Mouse (Mus musculus): ENCODE data around the gene Zdhhc22.

Zdhhc22 gene

DNA sequence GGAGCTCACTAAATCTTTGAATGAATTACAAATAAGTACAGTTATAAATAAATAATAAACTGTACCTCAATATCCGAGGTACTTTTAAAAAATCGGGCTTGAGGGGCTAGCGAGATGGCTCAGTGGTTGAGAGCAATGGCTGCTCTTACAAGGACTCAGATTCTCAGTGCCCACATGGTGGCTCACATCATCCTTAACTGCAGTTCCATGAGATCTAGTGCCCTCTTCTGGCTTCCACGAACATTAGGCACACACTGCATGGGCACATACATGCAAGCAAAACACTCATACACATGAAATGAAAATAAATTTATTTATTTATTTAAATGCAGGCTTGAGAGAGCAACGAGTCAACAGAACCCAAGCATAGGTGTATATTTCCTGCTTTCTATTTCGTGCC, 5.7 kb upstream of the Zdhhc22 start:
- no peak for DNase-seq (ENCODE audit: low spot score)

DNA sequence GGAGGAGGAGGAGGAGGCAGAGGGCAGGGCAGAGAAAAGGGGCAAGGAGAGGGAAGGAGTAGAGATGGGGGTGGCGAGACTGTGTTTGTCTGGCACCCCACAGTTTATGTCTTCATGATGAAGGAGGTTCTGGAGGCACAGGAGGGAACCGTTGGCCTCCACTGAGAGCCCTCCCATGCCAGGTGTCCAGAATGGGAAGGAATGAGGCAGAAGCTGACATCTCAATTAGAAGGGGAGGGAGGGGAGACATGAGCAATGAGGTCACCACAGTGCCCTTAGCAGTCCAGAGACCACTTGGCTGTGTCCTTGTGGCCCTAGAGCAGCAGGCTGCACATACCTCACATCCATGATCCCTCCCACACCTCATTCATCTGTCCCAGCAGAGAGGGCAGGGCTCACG, 4.5 kb upstream of the Zdhhc22 start:
- DNase-seq (ENCODE audit: low spot score): no peak

DNA sequence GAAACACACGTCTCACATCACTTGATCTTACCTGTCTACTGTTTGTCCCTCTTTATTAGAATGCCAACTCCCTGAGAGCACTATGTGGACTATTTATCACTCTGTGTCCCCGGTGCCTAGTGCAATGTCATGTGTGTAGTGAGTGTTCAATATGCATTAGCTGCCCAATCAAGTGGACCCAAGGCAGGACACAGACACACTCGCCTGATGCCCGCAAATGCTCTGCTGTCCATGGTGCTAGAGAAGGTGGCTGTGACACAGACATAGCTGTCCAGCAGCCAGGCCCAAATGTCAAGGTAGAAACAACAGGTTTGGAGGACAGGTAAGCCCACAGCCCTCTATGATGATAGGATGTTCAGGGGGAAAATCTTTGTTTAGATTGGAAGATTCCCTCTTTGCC, 3.9 kb upstream of the Zdhhc22 start:
- no peak for DNase-seq (ENCODE audit: low spot score)

- DNase-seq (ENCODE audit: low spot score): no peak
These were observed 503 bp upstream of the Zdhhc22 start for GRCm38 (mm10) chr12:86990755-86991110.

DNA sequence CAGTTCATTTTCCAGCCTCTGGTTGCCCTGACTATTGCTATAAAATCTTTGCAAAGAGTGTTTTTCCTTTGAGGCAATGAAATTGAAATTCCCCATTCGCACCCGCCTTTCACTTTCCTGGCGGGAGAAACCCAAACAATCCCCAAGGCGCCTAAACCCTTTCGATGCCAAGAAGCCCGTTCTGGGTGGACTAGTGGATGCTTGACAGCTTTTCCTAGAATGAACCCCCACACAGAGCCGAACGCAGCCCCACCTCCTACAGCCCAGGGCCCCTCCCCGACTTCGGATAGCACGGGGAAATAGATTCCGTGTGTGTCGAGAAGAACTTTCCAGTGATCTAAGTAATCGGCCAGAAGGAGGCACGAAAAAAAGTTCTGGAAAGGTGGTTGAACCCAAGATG, 852 bp downstream of the Zdhhc22 start:
- no peak for DNase-seq (ENCODE audit: low spot score)

DNA sequence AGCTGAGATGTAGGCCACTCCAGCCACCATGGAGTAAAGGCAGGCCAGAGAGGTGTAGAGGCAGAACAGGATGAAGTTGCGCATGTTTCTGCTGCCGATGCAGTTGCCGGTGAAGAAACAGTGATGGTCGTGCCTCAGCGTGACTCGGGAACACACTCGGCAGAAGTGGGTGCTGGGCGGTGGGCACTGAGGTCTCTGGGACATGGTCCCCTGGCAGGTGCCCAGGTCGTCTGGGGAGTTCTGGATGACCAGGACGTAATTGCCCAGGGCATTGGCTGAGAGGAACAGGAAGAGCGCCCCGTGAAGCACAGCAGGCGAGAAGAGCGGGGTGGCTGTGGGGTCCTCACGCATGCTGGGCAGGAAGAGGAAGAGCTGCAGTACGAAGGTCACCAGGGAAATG, 2.0 kb downstream of the Zdhhc22 start:
- no peak for DNase-seq (ENCODE audit: low spot score)

GRCm38 (mm10) chr12:86986562-86986961, 3.7 kb downstream of the Zdhhc22 start:
- DNase-seq (ENCODE audit: low spot score): no peak

DNA sequence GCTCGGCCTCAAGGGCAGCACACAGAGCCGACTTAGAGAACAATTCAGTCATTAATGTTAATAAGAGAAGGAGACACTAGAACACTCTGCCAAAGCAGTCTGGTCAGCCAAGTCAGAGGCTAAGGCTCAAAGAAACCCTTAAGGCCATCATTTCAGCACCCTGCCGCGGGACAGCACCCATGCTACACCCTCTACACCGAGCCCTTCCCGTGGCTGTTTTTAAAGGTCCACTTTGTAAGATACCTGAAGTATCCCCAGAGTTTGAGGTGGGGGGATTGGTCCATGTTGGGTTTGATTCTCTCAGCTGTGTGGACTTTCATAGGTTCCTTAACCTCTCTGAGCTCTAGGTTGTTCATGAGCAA, 6.1 kb downstream of the Zdhhc22 start:
- DNase-seq (ENCODE audit: low spot score): no peak

- DNase-seq (ENCODE audit: low spot score): no peak
These were observed 6.6 kb downstream of the Zdhhc22 start for GRCm38 (mm10) chr12:86983470-86984193.

- no peak for DNase-seq (ENCODE audit: low spot score)
These were observed 9.1 kb downstream of the Zdhhc22 start for GRCm38 (mm10) chr12:86981180-86981579.

DNA sequence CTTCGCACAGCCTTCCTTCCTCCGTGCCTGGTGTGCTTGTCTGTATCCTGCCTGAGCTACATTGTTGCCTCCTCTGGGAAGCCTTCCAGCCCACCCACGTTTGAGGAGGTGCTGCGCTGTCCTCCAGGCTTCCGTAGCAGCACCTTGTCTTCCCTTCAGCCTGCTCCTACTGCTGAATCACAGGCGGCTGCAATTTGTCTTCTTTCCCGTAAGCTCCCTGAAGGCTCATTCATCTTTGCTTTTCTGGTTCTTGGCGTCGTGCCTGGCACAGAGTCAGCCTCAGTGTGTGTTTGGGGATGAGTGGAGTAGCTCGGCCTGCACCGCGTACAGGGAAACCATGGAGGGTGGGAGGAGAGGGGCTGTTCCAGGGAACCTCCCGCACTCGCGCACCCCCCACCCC, 12.4 kb downstream of the Zdhhc22 start:
- no peak for DNase-seq (ENCODE audit: low spot score)

DNA sequence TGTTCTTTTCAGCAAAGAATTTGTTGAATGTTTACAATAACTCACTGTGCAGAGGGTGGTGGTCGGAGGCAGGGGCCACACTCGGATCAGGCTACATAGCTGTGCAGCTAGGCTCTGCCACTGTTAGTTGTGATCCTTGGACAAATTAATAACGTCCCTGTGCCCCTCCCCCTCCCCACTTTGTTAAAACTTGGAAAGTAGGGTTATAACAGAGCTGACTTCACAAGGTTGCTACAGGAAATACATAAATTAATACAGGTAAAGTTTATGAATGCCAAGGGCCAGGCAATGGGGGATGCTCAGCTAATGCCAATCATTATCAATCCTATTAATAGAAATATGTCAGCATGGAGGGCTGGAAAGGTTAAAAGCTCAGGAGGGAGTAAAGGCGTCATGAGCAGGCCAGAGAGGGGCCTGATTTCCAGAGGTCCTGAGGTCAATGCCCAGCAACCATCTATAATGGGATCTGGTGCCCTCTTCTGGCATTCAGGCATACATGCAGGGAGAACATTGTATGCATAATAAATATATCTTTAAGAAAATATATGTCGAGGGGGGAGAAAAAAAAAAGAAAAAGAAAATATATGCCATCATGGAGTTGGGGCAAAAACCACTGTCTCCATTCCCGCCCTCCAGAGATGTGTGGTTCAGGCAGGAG, 13.6 kb downstream of the Zdhhc22 start:
- DNase-seq (ENCODE audit: low spot score): no peak

DNA sequence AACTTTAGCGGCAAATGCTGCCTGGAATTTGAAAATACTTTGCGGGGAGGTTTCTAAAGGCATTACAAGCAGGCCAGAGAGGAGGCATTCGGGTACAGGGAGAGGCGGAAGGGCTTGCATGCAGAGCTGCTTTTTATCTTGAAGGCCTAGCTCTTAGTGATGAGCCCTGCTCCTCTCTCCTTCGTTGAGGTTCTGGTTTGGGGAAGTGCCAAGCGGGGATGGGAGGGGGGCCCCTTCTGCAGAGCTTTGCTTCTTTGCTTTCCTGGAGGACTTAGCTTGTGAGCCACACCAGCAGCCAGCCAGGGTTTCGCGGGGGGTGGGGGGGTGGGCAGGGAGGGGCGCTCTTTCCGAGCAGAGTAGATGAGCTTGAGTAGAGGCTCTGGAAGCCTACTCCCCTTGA, 14.5 kb downstream of the Zdhhc22 start:
- no peak for DNase-seq (ENCODE audit: low spot score)

DNA sequence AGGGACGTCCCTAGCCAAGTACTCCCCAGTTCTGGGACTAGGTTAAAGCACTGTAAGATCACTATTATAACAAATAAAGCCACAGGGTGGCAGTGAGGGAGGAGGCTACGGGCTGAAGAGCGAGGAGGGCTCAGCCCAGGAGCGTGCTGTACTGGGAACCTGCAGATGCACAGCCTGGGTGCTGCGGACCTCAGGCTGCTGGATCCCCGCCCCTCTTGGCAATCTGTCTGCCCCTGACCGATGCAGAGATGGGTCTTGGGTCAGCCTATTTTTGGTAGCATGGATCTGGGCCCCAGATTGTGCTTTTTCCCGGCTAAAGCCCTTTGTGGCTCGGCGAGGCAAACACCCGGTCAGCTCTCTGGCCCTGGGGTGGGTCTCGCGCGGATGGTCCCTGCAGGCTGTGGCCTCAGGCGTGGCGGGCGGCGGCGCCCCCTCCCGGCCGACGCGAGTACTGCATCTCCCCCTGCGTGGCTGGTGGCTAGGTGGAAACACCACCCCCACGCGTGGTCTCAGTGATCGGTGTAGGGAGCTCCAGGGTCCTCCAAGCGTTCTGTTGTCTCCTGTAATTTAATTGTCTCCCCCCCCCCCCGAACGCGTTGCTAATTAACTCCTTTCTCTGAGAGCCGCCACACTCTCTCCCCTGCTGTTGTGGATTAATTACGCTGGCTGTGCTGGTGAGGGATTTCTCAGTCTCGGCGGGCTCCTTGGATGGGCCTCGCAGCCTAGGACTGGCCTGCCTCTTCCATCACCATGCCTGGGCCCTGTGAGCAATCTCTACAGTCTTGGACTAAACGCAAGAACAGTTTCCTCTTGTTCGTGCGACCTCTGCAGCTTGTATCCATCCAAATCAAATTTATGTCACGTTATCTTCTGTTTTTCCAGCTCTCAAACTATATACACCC, 15.6 kb downstream of the Zdhhc22 start:
- DNase-seq (ENCODE audit: low spot score): no peak

DNA sequence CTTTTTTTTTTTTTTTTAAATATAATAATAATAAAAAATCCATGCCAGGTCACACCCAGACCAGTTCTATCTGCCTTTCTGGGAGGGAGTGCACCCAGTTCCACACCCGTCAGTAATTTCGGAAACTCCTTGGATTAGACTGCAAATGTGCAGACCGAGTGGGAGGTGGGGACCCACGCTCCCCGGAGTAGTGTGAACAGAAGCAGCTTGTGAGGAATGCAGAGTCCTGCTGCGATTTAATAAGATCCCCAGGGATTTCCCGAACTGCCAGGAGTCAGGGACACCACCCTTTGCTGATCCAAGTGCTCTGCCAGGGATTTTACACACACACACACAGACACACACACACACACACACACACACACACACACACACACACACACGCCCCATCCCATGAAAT, 16.5 kb downstream of the Zdhhc22 start:
- DNase-seq (ENCODE audit: low spot score): no peak

GRCm38 (mm10) chr12:86973216-86973615, 17.0 kb downstream of the Zdhhc22 start:
- DNase-seq (ENCODE audit: low spot score): no peak

DNA sequence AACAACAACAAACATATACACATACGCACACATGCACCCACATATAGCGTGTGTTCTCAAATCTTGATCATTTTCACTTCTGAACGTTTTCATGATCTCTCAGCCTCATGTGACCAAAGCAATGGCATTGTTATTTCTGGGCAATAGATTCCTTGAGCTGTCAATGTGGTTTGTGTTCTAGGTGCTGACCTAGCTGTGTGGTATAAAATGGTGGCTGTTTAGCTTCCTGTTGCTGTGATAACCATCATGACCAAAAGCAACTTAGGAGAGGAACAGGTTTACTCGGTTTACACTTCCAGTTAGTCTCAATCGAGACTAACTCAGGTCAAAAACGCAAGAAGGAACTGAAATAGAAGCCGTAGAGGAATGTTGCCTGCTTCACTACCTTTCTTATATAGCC, 19.1 kb downstream of the Zdhhc22 start:
- no peak for DNase-seq (ENCODE audit: low spot score)

- no peak for DNase-seq (ENCODE audit: low spot score)
These were observed 21.0 kb downstream of the Zdhhc22 start for GRCm38 (mm10) chr12:86969220-86969601.

DNA sequence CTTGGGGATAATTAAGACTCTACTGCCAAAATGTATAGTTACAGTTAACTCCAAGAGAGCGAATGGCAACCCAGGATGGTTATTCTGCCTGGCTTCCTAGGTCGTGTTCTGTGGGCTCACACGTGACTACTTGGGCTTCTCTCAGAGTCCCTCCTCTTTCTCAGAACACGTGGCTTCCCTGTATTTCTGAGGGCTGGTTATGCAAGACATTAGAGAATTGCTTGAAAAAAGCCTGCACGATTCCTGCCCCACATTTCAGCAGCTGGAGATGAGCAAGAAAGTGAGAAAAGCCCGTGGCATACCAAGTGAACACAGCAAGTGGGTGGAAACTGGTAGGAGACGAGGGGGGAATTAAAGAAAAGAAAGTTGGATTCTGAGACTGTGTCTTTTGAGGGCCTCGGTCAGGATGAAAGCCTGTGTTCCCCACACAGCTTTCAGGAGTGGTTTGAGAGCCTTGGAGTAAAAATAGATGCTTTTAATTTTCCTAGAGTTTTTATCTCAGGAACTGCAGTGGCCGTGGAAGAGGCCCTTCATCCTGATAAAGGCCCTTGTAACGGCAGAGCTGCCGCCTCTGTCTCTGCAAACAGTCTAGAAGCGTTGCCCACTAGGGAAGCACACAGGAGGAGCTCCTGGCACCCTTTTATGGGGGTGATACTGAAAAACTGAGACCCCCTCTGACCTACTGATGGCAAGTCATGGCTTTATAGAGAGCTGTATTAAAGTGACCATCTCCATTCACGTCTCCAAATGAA, 21.6 kb downstream of the Zdhhc22 start:
- DNase-seq (ENCODE audit: low spot score): no peak

DNA sequence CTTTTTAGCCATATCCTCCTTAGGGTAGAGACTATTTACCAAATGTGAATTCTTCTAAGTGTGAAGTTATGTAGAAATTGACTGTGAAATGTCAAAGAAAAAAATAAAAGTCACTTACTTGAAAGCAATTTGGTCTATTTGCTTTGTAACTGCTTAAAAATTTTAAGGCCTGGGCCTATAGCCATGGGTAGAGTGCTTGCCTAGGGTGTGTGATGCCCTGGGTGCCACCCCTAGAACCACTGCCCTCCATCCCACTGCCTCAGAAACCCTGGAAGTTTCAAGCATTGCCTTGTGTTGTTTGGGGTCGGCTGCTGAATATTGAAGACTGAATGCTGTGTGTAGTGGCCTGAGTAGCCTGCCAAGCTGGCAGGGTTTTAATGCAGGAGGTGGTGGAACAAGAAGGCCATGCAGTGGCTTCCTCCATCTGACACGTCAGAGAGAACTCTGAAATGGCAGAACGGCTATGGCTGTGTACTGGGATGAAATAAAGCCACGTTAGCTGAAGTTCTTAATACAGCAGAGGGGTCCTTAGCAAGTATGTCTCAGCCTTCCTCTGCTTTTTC, 24.9 kb downstream of the Zdhhc22 start:
- DNase-seq (ENCODE audit: low spot score): no peak

DNA sequence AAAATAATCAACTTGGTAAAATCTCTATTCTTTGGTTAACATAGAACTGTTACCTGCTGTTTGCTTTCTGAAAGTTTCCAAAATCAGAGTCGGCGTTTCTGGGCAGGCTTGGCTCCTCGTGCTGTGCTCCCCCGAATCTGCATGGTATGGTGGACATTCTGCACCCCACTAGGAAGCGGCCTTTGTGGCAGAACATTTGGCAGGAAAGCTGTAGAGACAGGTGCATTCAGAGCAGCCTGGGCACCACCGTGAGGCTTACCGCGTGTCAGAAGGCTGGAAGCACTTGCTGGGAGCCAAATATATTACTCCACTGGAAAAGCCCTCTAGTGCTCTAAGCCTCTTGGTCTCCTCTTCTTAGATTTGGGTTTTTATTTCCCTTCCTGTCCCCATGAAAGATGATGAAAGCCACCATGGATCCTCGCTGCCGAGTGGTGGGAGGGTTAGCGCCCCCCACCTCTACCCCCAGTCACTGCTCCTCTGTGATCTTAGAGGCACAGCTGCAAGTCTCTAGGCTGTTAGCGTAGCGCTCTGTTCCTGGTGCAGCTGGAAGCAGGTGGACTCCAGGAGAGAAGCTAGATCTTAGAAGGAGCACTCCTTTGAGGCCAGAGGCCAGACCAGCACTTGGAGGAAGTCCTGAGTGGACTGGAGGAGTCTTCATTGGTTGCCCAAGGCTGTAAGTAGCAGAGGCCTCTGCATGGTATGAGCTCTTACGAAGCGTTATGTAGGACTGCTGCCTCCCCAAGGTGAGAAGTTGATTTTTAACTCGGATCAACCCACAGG, 25.8 kb downstream of the Zdhhc22 start:
- no peak for DNase-seq (ENCODE audit: low spot score)

Measured in c-Kit-positive CD71-positive TER-119-positive erythroid progenitor cells, embryonic 14.5 days (primary cell).